Mouse (Mus musculus): ENCODE data around the gene Olfr57. TPM values are rescaled to one million over a fixed set of nuclear protein-coding genes. Genes with fewer than 3 reads are reported as not detected.

Olfr57 gene
- not detected in 2 replicates for polyA plus RNA-seq (2015; fragmentation: Nextera tagmentation; extraction: Ambion mirVana)

GRCm38 (mm10) chr10:79028441-79028840 is at the start of gene Olfr57:
TSS of gene Olfr57 (plus strand) at chr10:79028741.

GRCm38 (mm10) chr10:78980750-78981149 is 47.8 kb upstream of the Olfr57 start, which contains the start of gene Olfr1352:
TSS of gene Olfr1352 (plus strand) at chr10:78981050.

GRCm38 (mm10) chr10:79012172-79012571 is 16.4 kb upstream of the Olfr57 start, which contains the start of gene Olfr1351:
TSS of gene Olfr1351 (plus strand) at chr10:79012472.

Other genes with a start within 250 kb of the Olfr57 start
- 0.24 and 0.53 TPM in 2 replicates for gene Slc1a6, start 248.2 kb upstream of the Olfr57 start, polyA plus RNA-seq (2015; fragmentation: Nextera tagmentation; extraction: Ambion mirVana)
- gene Olfr1356, start 176.6 kb upstream of the Olfr57 start, polyA plus RNA-seq (2015; fragmentation: Nextera tagmentation; extraction: Ambion mirVana): not detected in 2 replicates
- gene Olfr1355, start 153.2 kb upstream of the Olfr57 start, polyA plus RNA-seq (2015; fragmentation: Nextera tagmentation; extraction: Ambion mirVana): not detected in 2 replicates
- gene Olfr1354, start 115.6 kb upstream of the Olfr57 start, polyA plus RNA-seq (2015; fragmentation: Nextera tagmentation; extraction: Ambion mirVana): not detected in 2 replicates
- gene Olfr8, start 78.1 kb upstream of the Olfr57 start, polyA plus RNA-seq (2015; fragmentation: Nextera tagmentation; extraction: Ambion mirVana): not detected in 2 replicates
- not detected in 2 replicates for gene Olfr1353, start 65.4 kb upstream of the Olfr57 start, polyA plus RNA-seq (2015; fragmentation: Nextera tagmentation; extraction: Ambion mirVana)
- gene Olfr1352, start 47.7 kb upstream of the Olfr57 start, polyA plus RNA-seq (2015; fragmentation: Nextera tagmentation; extraction: Ambion mirVana): not detected in 2 replicates
- gene Olfr1351, start 16.3 kb upstream of the Olfr57 start, polyA plus RNA-seq (2015; fragmentation: Nextera tagmentation; extraction: Ambion mirVana): not detected in 2 replicates
- gene 2610008E11Rik, start 68.9 kb downstream of the Olfr57 start, polyA plus RNA-seq (2015; fragmentation: Nextera tagmentation; extraction: Ambion mirVana): 11.1 and 11.4 TPM in 2 replicates
- gene Vmn2r80, start 120.0 kb downstream of the Olfr57 start, polyA plus RNA-seq (2015; fragmentation: Nextera tagmentation; extraction: Ambion mirVana): not detected in 2 replicates
- not detected in 2 replicates for gene Vmn2r81, start 219.0 kb downstream of the Olfr57 start, polyA plus RNA-seq (2015; fragmentation: Nextera tagmentation; extraction: Ambion mirVana)